Mouse (Mus musculus) spleen, postnatal 36 days (tissue): ENCODE results near the gene Slc43a2.

Source experiments
- DNase-seq, 2 experiments: peaks; one replicate each; pipeline ENCODE4 v3.0.0; 2022; ENCODE audit warnings: low spot score in 2 of 2, mixed read lengths in 1 of 2

Gene Slc43a2

DNA sequence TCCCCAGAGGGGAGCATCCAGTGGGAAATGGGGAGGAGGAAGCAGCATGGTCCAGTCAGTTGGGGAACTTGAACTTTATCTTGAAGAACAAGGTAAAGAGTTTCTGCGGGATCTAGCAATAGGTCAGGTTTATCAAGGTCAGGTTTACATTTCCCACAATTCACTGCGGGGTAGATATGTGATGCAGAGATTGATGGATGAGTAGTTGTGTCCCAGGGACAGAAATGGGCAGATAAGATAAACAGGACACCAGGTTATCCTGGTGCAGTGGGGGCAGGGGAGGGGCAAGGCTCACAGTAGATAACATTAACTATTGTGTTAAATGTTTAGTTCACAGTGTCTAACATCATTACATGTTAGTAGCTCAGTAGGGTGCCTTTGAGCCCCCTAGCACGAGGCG is 1.7 kb upstream of the Slc43a2 start:
- no peak for DNase-seq

DNA sequence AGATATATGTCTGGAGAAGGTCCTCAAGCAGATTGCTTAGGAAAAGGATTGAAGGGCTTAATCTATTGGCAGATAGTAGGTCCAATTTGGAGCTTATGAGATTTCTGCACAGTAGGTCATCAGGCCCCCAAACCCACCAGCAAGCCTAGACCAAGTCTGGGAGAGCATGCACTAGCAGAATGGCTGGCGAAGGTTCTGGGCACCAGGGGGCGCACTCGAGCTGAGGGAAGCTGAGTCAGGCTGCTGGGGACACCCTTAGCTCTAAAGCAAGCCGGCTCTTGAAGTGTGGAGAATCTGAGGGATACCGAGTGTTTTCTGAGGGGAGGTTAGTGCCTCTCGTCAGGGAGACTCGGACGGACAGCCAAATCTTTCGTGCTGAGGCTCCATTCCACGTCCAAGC is 1.2 kb upstream of the Slc43a2 start:
- DNase-seq = peak; percentile 90 to 93

DNA sequence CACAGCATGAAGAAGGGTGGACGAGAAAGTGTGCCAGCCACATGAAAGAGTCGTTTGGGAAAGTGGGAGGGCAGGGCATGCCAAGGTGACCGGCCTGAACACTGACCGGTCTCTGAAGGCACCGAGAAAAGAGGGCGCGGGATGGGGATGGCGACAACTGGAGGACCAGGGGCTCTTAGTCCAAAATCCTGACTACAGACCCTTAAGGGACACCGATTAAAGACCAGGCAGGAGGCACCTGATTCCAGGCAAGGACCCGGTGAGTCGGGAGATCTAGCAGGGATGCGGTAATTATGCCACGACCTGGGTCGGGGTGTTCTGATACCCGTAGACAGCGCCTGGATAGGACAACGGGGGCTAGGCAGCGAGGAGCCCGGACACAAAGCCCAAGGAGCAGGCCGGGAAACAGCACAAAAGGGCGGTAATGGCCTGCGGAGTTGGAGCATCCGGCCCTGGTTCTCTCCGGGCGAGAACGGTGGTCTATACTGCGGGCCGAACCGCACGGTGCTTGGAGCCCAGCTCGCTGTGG is 585 bp upstream of the Slc43a2 start:
- DNase-seq = no peak

DNA sequence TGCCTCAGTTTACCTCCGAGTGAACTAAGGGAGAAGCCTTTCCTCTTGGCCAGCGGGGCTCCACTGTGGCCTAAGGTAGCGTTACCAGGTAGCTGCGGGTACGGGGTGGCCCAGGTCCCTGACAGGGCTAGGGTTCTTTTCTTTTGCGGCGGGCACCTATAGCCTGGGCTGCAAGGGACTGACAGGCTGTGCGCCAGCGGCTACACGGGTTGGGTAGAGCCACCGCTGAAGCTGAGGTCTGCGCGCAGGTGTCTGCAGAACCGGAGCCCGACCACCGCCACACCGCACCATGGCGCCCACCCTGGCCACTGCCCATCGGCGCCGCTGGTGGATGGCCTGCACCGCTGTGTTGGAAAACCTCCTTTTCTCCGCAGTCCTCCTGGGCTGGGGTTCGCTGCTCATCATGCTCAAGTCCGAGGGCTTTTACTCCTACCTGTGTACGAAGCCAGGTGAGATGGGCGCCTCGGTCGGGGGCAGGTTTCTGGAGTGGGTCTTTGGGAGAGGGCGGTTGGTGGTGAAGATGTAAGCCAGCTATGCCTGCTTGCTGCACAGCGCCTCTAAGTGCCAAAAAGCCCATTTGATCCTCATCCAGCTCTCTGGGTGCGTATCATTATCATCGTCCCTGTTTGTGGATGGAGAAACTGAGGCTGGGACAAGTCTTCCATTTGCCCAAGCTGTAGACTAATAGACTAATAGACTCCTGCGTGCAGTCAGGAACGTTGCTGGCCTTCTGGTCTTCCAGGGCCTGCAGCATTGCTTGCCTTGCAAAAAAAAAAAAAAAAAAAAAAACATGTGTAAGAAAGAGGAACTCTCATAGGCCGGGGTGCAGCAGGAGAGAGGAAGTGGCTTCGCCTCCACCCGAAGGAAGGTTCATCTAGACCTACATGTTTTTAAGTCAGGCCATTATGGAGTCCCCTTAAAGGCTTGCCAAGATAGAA is 1.1 kb downstream of the Slc43a2 start:
- DNase-seq = peak; percentile 79 to 85

DNA sequence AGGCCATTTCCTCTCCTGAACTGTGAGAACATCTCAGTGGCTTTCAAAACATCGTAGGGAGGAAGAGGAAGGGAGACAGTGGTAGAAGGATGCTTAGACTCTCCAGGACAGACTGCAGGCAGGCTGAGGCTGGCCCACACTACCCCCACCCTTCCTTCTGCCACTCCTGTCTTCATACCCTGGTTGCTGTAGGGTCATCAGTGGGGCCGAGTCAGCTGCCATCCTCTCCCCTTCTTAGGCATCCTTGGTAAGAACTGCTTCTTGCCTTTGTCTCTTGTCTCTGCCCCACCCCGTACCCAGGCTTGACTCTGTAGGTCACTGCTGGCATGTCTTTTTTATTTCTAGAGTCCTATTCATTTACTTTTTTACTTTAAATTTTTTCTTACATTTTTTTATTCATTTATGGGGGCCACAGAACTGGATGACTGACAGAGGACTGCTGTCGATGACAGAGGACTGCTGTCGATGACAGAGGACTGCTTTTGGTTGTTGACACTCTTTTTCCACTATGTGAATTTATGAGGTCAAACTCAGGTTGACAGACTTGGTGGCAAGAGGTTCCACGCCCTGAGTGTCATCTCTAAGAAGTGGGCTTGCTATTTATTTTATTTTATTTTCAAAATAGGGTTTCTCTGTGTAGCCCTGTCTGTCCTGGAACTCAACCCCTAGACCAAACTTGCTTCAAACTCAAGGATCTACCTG is 2.0 kb downstream of the Slc43a2 start:
- DNase-seq = no peak

- DNase-seq = no peak
Measured at GRCm38 (mm10) chr11:75534286-75535033, 3.0 kb downstream of the Slc43a2 start.

DNA sequence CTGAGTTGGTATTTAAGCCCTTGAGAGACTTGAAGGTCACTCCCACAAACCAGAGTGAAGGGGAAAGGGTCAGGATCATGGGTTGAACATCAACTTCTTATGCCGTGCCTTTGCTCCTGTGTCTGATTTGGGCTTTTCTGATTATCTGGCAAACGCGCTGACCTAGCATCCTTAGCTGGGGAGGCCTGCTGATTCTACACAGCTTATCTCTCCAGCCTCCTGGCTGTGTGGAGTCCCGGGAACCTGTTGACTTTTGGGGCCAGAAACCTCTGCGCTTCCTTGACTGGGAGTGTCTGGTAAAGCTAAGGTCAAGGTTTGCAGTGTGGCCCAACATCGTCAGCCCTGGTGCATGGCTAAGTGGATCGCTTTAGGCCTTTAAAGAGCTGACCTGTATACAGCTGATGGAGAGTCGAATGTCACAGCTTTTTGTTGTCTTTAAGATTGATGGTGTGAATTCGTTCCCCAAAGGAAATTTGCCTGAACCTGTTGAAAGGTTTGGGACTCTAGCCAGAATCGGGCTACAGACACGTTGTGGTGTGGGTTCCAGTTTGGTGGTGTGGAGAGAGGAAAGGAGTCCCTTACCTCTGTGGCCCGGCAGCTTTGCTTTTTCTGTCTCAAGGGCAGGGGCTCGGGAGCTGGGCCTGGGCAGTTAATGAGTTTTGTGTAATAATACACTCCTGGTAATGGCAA is 3.8 kb downstream of the Slc43a2 start:
- DNase-seq = no peak

DNA sequence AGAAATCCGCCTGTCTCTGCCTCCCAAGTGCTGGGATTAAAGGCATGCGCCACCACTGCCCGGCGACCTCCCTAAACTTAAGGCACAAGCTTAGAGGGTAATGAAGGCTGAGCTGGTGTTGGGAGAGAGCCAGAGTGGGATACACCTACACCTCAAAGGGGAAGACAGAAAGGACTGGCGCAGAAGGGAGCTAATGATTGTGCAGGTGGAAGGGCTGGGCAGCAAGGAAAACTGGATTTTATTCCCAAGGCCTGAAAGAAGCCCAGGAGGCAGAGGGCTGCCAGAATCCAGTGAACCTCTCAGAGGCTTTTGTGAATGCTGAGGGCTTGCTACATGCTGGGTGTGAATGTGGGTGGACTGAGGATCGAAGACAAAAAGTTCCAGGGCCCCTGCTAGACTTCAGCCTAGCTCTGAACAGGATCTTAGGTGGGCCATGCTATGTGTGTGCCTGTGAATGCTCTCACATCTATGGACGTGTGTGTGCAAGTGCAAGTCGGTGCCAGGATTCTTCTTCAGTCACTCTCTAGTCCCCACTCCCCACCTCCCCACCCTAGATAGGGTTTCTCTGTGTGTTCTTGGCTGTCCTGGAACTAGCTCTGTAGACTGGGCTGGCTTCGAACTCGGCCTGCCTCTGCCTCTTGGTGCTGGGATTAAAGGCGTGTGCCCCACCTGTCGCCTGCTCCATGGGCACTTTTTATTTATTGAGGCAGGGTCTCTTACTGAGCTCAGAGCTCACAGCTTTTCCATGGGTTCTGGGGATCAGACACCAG is 4.9 kb downstream of the Slc43a2 start:
- no peak for DNase-seq

DNA sequence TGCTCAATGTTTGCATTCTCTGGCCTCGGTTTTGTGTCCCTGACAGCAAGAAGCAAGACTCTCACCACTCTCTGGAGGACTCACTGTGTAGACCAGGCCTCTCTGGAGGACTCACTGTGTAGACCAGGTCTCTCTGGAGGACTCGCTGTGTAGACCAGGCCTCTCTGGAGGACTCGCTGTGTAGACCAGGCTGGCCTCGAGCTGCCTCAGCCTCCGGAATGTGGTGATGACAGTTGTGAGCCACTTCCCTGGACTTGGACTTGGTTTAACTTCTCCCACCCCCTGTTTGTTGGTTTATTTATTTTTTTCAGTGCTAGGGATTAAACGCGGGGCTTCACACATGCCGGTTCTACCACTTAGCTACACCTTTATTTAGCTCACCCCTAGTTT is 5.5 kb downstream of the Slc43a2 start:
- DNase-seq = no peak

DNA sequence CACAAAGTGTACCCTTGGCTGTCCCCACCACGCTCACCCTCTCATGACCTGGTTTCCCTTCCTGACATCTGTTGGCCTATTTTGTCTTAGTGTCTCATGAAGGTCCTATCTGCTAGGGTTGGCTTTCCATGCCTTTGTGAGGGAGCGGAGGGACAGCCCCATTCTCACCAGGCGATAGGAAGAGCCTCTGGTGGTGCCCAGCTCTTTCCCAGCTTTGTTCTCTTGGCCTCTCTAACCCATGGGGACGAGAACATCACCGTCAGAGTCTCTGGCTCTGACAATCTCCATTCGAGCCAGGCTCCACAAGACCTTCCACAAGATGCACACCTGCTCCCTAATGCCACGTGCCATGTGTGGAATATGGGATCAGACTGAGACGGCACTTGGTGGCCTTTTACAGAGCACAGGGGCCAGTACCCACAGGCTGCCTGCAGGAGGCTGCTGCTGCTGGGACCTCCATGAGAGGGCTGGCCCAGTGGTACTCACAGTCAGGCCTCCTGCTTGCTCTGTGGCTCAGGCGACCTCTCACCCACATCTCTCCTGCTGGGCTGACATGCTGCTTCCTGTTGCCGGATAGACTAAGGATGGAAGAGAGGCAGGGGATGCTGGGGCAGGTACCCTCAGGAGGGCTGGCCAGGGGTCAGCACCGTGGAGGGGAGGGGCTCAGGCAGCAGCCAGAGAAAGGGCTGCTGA is 6.1 kb downstream of the Slc43a2 start:
- no peak for DNase-seq

GRCm38 (mm10) chr11:75538184-75538969 is 6.9 kb downstream of the Slc43a2 start:
- DNase-seq = no peak

DNA sequence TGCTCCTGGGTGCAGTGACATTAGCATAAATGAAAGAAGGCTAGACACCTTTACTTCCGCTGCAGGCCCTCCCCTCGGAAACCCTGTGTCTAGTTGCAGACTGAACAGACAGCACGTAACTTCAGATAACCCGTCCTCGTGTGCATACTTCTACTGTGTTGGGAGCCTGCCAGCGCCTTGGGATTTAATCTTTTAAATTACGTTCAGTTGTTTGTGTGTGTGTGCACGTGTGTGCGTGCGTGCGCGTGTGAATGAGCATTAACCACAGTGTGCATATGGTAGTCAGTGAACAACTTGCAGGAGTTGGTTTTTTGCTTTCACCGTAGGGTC is 7.4 kb downstream of the Slc43a2 start:
- no peak for DNase-seq

- DNase-seq = no peak
Measured at GRCm38 (mm10) chr11:75540209-75540608, 8.7 kb downstream of the Slc43a2 start.

- no peak for DNase-seq
Measured at GRCm38 (mm10) chr11:75540710-75541581, 9.5 kb downstream of the Slc43a2 start.

DNA sequence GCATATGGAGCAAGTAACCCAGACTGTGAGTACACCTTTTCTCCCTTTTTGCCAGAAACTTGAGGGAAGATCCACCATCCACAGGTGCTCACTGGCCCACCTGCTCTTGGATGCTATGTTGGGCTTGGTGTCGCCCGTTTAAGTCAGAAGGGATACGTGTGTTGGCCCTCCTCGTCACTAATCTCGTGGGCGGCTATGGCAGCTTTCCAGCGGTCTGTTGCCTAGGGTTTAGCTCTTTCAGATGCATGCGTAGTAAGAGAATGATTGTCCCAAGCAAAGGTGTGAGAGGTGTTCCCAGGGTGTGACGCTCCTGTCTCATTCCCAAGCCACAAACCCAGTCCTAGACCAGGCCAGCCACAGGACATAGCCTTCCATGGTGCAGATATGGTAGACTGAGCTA is 13.2 kb downstream of the Slc43a2 start:
- no peak for DNase-seq

GRCm38 (mm10) chr11:75546057-75546456 is 14.6 kb downstream of the Slc43a2 start:
- no peak for DNase-seq

DNA sequence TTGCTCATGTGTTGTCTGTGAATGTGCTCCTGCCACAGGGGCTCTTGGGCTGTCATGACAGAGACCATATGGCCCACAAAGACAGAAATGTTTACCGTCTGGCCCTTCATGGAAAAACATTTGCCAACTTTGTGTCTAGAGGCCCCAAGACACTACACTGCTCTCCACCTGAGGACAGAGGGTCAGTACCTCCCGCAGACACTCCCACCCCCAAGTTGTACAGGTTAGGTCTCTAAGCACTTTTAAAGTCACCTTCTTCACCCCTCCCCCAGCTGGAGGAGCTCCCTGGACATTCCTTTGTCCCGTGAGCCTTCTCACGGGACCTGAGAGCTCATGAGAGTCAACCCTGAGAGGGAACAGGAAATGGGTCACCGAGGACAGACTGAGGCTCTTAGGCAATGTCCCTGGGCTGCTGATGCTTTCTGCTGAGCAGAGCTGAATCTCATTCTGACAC is 18.2 kb downstream of the Slc43a2 start:
- no peak for DNase-seq

GRCm38 (mm10) chr11:75550200-75550946 is 18.9 kb downstream of the Slc43a2 start:
- no peak for DNase-seq
